Mouse (Mus musculus): ENCODE measurements around the gene Gm17631. TPM values are rescaled to one million over a fixed set of nuclear protein-coding genes. Genes with fewer than 3 reads are reported as not detected.
"Not testable (repeated sequence)": the region's sequence is repeated elsewhere in the genome, so short reads cannot be mapped to it uniquely, and the experiment has no call there.

Gene Gm17631
- total RNA-seq (2021) (not detected), polyA plus RNA-seq (2012; rRNA removed) (not detected in 2 replicates)
- long read RNA-seq: 0 reads

GRCm38 (mm10) chr6:129862349-129862748, at the start of gene Gm17631:
Gene Gm17631, plus strand, starts transcription at chr6:129862649.
- DNase-seq: not testable (repeated sequence)

- no peak for DNase-seq
Measured at GRCm38 (mm10) chr6:129817731-129818130, 44.7 kb upstream of the Gm17631 start.

GRCm38 (mm10) chr6:129824004-129824403, 38.4 kb upstream of the Gm17631 start:
- no peak for DNase-seq

- no peak for DNase-seq
Measured at GRCm38 (mm10) chr6:129825559-129825958, 36.9 kb upstream of the Gm17631 start.

- no peak for DNase-seq
Measured at GRCm38 (mm10) chr6:129876549-129876948, 14.1 kb downstream of the Gm17631 start, which contains the start of gene Klra17. Gene Klra17, minus strand, starts transcription at chr6:129876672.

- no peak for DNase-seq
Measured at GRCm38 (mm10) chr6:129882525-129882924, 20.1 kb downstream of the Gm17631 start.

Other genes with a start within 250 kb of the Gm17631 start
- under 1 TPM; 0.20 to 0.79 TPM for gene Klrk1, start 238.8 kb upstream of the Gm17631 start, total RNA-seq (2021)
- not detected in 2 replicates for gene Klrk1, start 238.8 kb upstream of the Gm17631 start, polyA plus RNA-seq (2012; rRNA removed)
- gene Klrc3, start 219.3 kb upstream of the Gm17631 start, total RNA-seq (2021): not detected
- gene Klrc3, start 219.3 kb upstream of the Gm17631 start, polyA plus RNA-seq (2012; rRNA removed): not detected in 2 replicates
- under 1 TPM in 1 of 2 experiments, not detected in 1; 0.17 TPM for gene Klrc2, start 202.0 kb upstream of the Gm17631 start, total RNA-seq (2021)
- 0.17 TPM in 1 of 2 replicates, not detected in the other for gene Klrc2, start 202.0 kb upstream of the Gm17631 start, polyA plus RNA-seq (2012; rRNA removed)
- gene Klrc1, start 183.7 kb upstream of the Gm17631 start, total RNA-seq (2021): not detected
- gene Klrc1, start 183.7 kb upstream of the Gm17631 start, polyA plus RNA-seq (2012; rRNA removed): 0.25 TPM in 1 of 2 replicates, not detected in the other
- gene Klri1, start 145.5 kb upstream of the Gm17631 start, total RNA-seq (2021): not detected
- not detected in 2 replicates for gene Klri1, start 145.5 kb upstream of the Gm17631 start, polyA plus RNA-seq (2012; rRNA removed)
- gene Klri2, start 122.2 kb upstream of the Gm17631 start, total RNA-seq (2021): under 1 TPM in 1 of 2 experiments, not detected in 1; 0.14 TPM
- gene Klri2, start 122.2 kb upstream of the Gm17631 start, polyA plus RNA-seq (2012; rRNA removed): not detected in 2 replicates
- gene Gm156, start 78.4 kb upstream of the Gm17631 start, total RNA-seq (2021): not detected
- gene Gm156, start 78.4 kb upstream of the Gm17631 start, polyA plus RNA-seq (2012; rRNA removed): not detected in 2 replicates
- gene Klra17, start 14.0 kb downstream of the Gm17631 start, total RNA-seq (2021): not detected
- gene Klra17, start 14.0 kb downstream of the Gm17631 start, polyA plus RNA-seq (2012; rRNA removed): 0.11 TPM in 1 of 2 replicates, not detected in the other
- gene Klra5, start 55.0 kb downstream of the Gm17631 start, total RNA-seq (2021): not detected
- gene Klra5, start 55.0 kb downstream of the Gm17631 start, polyA plus RNA-seq (2012; rRNA removed): not detected in 2 replicates
- gene Klra6, start 164.3 kb downstream of the Gm17631 start, total RNA-seq (2021): under 1 TPM in 1 of 2 experiments, not detected in 1; 0.28 TPM
- gene Klra6, start 164.3 kb downstream of the Gm17631 start, polyA plus RNA-seq (2012; rRNA removed): not detected in 2 replicates
- gene Klra4, start 204.6 kb downstream of the Gm17631 start, total RNA-seq (2021): under 1 TPM in 1 of 2 experiments, not detected in 1; 0.86 TPM
- not detected in 2 replicates for gene Klra4, start 204.6 kb downstream of the Gm17631 start, polyA plus RNA-seq (2012; rRNA removed)

Measured in adrenal gland, adult 2 months (tissue).